Comparison of ENCODE assay signal across 13 mouse cellular contexts in the genomic region with DNA sequence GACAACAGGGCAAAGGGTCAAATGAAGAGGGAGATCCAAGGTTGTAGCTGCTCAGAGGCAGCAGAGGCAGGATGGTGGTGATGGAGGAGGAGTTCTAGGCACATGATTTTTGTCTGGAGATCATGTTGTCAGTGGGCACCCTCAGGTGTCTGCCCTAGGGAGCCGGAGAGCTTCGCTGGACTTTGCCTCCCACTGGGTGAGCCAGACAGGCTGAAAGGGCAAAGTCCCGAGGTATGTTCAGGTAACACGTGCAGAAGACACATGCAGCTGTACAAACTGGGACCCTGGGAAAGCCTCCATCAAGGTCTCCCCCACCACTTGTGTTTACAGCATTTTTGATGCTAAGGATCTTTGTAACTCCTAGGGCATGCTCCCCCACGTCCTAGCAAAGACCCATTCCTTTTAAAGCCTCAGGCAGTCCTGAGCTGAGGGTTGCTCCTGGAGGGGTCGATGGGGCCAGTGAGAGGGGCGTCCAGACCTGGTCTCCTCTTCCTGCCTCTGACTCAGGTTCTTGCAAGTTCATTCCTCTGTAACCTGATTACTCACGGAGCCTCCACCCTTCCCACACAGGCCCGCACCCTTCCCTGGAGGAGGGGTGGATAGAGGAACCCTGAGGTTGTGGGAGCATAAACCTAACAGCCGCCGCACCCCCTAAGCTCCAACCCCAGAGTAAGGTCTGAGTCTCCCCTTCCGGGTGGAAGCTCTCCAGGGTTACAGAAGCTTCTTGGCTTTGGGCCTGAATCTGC. TPM values are rescaled to one million over a fixed set of nuclear protein-coding genes. Genes with fewer than 3 reads are reported as not detected.
DNase-seq lines count a peak whose midpoint lies in the region; ATAC-seq and TF ChIP-seq lines count a peak whose summit lies in the region.
"Had no signal": no experiment of that assay in that cellular context is flagged by ENCODE, and none has a peak within 500 bp of the region (broad histone marks: within the 10 kb centered on the region; RNA-seq: fewer than 3 reads in every experiment).

No protein-coding gene starts in this region.

- H3K4me1 ChIP-seq in midbrain, embryonic 10.5 days, result peaks cover 23% of the 10 kb centered on the region
- H3K4me1 ChIP-seq in midbrain, embryonic 11.5 days (ENCODE audit: control insufficient read depth, insufficient read depth, low read length), result no peaks in the 10 kb centered on the region
- H3K4me1 ChIP-seq in intestine, embryonic 15.5 days (replicated peaks), result peaks cover 21% of the 10 kb centered on the region
- H3K4me1 ChIP-seq in limb, embryonic 12.5 days (replicated peaks), result peaks cover 29% of the 10 kb centered on the region

- no peaks in the 10 kb centered on the region for H3K36me3 ChIP-seq in midbrain, embryonic 10.5 days
- no peaks in the 10 kb centered on the region for H3K36me3 ChIP-seq in midbrain, embryonic 11.5 days (ENCODE audit: control insufficient read depth, insufficient read depth, low read length)
- H3K36me3 ChIP-seq in intestine, embryonic 15.5 days, result no peaks in the 10 kb centered on the region
- no peaks in the 10 kb centered on the region for H3K36me3 ChIP-seq in limb, embryonic 12.5 days
- H3K36me3 ChIP-seq: heart, embryonic 13.5 days had no signal

- H3K27ac ChIP-seq in midbrain, embryonic 10.5 days (replicated peaks), result peak overlapping the region; percentile 23; the same call in 1 of the 2 replicates
- no peak overlapping the region for H3K27ac ChIP-seq in midbrain, embryonic 11.5 days (ENCODE audit: low read depth, low read length)
- H3K27ac ChIP-seq in intestine, embryonic 15.5 days, result peak overlapping the region; percentile 72
- peak overlapping the region; percentile 80 for H3K27ac ChIP-seq in limb, embryonic 12.5 days
- H3K27ac ChIP-seq in gastrocnemius, adult 2 months, result no peak overlapping the region
- H3K27ac ChIP-seq: heart, embryonic 13.5 days had no signal

- H3K4me2 ChIP-seq in midbrain, embryonic 11.5 days, result no peak overlapping the region
- H3K4me2 ChIP-seq in intestine, embryonic 15.5 days (replicated peaks), result 0 out of 2 replicates have a peak overlapping the region, but pooled peaks have one; percentile 27
- H3K4me2 ChIP-seq in limb, embryonic 12.5 days, result no peak overlapping the region
- H3K4me2 ChIP-seq: heart, embryonic 13.5 days had no signal

- H3K4me3 ChIP-seq in midbrain, embryonic 10.5 days, result no peak overlapping the region
- no peak overlapping the region for H3K4me3 ChIP-seq in midbrain, embryonic 11.5 days (ENCODE audit: low read depth, low read length)
- no peak overlapping the region for H3K4me3 ChIP-seq in intestine, embryonic 15.5 days (replicated peaks)
- H3K4me3 ChIP-seq in limb, embryonic 12.5 days (replicated peaks), result no peak overlapping the region
- no peak overlapping the region for H3K4me3 ChIP-seq in gastrocnemius, adult 2 months
- H3K4me3 ChIP-seq: heart, embryonic 13.5 days had no signal

- H3K27me3 ChIP-seq in midbrain, embryonic 10.5 days (ENCODE audit: low read depth, poor library complexity, severe bottlenecking), result 0 out of 2 replicates have a peak, but pooled peaks cover 6% of the 10 kb centered on the region
- H3K27me3 ChIP-seq in midbrain, embryonic 11.5 days (ENCODE audit: control insufficient read depth, insufficient read depth, low read length), result no peaks in the 10 kb centered on the region
- no peaks in the 10 kb centered on the region for H3K27me3 ChIP-seq in intestine, embryonic 15.5 days (replicated peaks)
- H3K27me3 ChIP-seq in limb, embryonic 12.5 days, result no peaks in the 10 kb centered on the region
- H3K27me3 ChIP-seq: heart, embryonic 13.5 days had no signal

- ATAC-seq in midbrain, embryonic 11.5 days (ENCODE audit: low FRiP score), result no peak
- ATAC-seq in intestine, embryonic 15.5 days, result peak; percentile 92
- no peak for ATAC-seq in limb, embryonic 12.5 days (ENCODE audit: insufficient number of reproducible peaks, insufficient read depth, low FRiP score, low TSS enrichment, low read depth)
- ATAC-seq: forebrain, embryonic 14.5 days had no signal

- intact Hi-C loops in gastrocnemius, adult 2 months (cut with DNase I), result no loop called here

- no peak for TF ChIP-seq CTCF in gastrocnemius, adult 2 months (IDR thresholded peaks at IDR 0.05)

- 74% methylated on average over 12 of the region's 12 CpGs for WGBS in midbrain, embryonic 10.5 days
- WGBS in midbrain, embryonic 11.5 days, result 74% methylated on average over 12 of the region's 12 CpGs
- 34% methylated on average over 12 of the region's 12 CpGs for WGBS in intestine, embryonic 15.5 days
- WGBS in limb, embryonic 12.5 days, result 47% methylated on average over 12 of the region's 12 CpGs

- H3K9ac ChIP-seq in midbrain, embryonic 11.5 days (ENCODE audit: low read length), result no peak overlapping the region
- H3K9ac ChIP-seq in intestine, embryonic 15.5 days, result no peak overlapping the region
- H3K9ac ChIP-seq in limb, embryonic 12.5 days (replicated peaks), result 0 out of 2 replicates have a peak overlapping the region, but pooled peaks have one; percentile 27
- H3K9ac ChIP-seq: heart, embryonic 13.5 days had no signal

- no peaks in the 10 kb centered on the region for H3K9me3 ChIP-seq in midbrain, embryonic 10.5 days (replicated peaks)
- peaks cover 2% of the 10 kb centered on the region; the same call in 1 of the 2 replicates for H3K9me3 ChIP-seq in midbrain, embryonic 11.5 days (ENCODE audit: control insufficient read depth, low read length)
- H3K9me3 ChIP-seq in intestine, embryonic 15.5 days, result no peaks in the 10 kb centered on the region
- H3K9me3 ChIP-seq in limb, embryonic 12.5 days, result peaks cover 6% of the 10 kb centered on the region; the same call in 1 of the 2 replicates
- H3K9me3 ChIP-seq: heart, embryonic 13.5 days had no signal

- no peak for DNase-seq in midbrain, embryonic 10.5 days (ENCODE audit: low spot score)
- DNase-seq in midbrain, embryonic 11.5 days (ENCODE audit: low spot score, missing footprints), result no peak
- DNase-seq in yolk sac, embryonic 10.5 days (ENCODE audit: low spot score), result peak; percentile 81
- no peak for DNase-seq in spleen, postnatal 14 days (ENCODE audit: low spot score in 2 of 2)
- DNase-seq in gastrocnemius, adult 2 months, result no peak
- no peak for DNase-seq in testis, postnatal 10 days (ENCODE audit: low spot score)
- DNase-seq: adrenal gland, adult 8-10 months; cerebellum, adult 9-10 months had no signal

RNA-seq across cellular contexts. Expression of a gene that starts 17.0 kb away (rescaled TPM):
- 0.55 and 0.84 TPM in 2 replicates for polyA plus RNA-seq in midbrain, embryonic 10.5 days (2016; fragmentation: Nextera tagmentation; extraction: Ambion mirVana)
- 0.23 and 0.67 TPM in 2 replicates for polyA plus RNA-seq in midbrain, embryonic 11.5 days (2014; fragmentation: Nextera tagmentation; extraction: Ambion mirVana)
- polyA plus RNA-seq in intestine, embryonic 15.5 days (2015; fragmentation: Nextera tagmentation; extraction: Ambion mirVana), result 0.58 and 0.93 TPM in 2 replicates
- 0.65 and 0.73 TPM in 2 replicates for polyA plus RNA-seq in limb, embryonic 12.5 days (2016; fragmentation: Nextera tagmentation; extraction: Ambion mirVana)
- total RNA-seq in gastrocnemius, adult 2 months (2021), result under 1 TPM in 1 of 2 experiments, not detected in 1; 0.22 TPM

RNA-seq across cellular contexts. Expression of a gene that starts 48.7 kb away (rescaled TPM):
- 0.14 TPM in 1 of 2 replicates, not detected in the other for polyA plus RNA-seq in midbrain, embryonic 10.5 days (2016; fragmentation: Nextera tagmentation; extraction: Ambion mirVana)
- 0.41 TPM in 1 of 2 replicates, not detected in the other for polyA plus RNA-seq in midbrain, embryonic 11.5 days (2014; fragmentation: Nextera tagmentation; extraction: Ambion mirVana)
- polyA plus RNA-seq in intestine, embryonic 15.5 days (2015; fragmentation: Nextera tagmentation; extraction: Ambion mirVana), result 0.43 and 0.87 TPM in 2 replicates
- 0.40 and 0.49 TPM in 2 replicates for polyA plus RNA-seq in limb, embryonic 12.5 days (2016; fragmentation: Nextera tagmentation; extraction: Ambion mirVana)
- total RNA-seq in gastrocnemius, adult 2 months (2021), result not detected
- total RNA-seq: layer of hippocampus, postnatal 14 days had no signal
- polyA plus RNA-seq: forebrain, embryonic 14.5 days had no signal

Comparison
In these comparisons a context has a peak if more than half of its experiments do, and no peak if none do; other contexts are left out.
1. H3K27ac ChIP-seq: peak in midbrain, embryonic 10.5 days (single experiment), intestine, embryonic 15.5 days (single experiment) and limb, embryonic 12.5 days (single experiment); none in midbrain, embryonic 11.5 days (single experiment) and gastrocnemius, adult 2 months (single experiment).